Mouse (Mus musculus): ENCODE data around the gene Neu1.
A peak's percentile ranks its signal among the peaks of the same experiment; 100 is the strongest.

The Neu1 gene

GRCm38 (mm10) chr17:34902895-34903294 is 28.2 kb upstream of the Neu1 start:
- DNase-seq = no peak

DNA sequence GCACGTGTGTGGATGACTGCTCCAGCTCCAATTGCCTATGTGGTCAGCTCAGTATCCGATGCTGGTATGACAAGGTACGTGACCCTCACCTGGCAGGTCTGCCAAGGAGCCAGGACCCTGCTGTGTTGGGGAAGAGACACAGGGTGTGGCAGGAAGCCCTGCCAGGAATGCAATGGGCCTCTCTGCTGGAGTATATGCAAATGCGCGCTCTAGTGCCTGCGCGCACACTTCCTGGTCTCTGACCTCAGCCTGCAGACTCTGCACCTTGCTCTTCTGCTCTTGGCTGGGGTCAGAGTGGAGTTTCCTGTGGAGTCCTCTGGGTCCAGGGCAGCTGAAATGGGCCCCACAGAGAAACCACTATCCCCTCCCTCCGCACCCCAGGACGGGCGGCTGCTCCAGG is 20.1 kb upstream of the Neu1 start:
- no peak for DNase-seq

GRCm38 (mm10) chr17:34911945-34912351 is 19.1 kb upstream of the Neu1 start:
- DNase-seq = peak; percentile 48

GRCm38 (mm10) chr17:34913930-34914665 is 17.0 kb upstream of the Neu1 start, which contains the start of gene Slc44a4:
TSS of gene Slc44a4 (plus strand) at chr17:34914466.
- no peak for DNase-seq

DNA sequence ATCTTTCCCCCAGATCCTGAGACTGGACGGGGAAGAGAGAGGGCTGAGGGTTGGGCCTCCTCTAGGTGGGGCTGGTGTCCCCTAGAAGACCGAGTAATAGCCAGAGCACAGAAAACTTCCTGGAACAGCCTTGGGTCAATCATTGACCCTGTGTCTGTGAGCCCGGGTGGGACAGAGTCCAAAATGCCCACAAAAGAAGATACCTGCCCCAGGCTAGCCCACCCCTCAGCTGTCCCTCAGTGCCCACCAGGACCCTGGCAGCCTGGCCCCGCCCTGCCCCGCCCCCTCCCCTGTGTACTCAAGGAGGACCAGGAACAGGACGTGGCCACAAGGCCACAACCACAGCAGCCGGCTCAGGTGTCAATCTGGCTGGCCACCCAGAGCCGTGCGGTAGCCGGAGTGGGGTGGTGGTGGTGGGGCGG is 15.6 kb upstream of the Neu1 start:
- no peak for DNase-seq

DNA sequence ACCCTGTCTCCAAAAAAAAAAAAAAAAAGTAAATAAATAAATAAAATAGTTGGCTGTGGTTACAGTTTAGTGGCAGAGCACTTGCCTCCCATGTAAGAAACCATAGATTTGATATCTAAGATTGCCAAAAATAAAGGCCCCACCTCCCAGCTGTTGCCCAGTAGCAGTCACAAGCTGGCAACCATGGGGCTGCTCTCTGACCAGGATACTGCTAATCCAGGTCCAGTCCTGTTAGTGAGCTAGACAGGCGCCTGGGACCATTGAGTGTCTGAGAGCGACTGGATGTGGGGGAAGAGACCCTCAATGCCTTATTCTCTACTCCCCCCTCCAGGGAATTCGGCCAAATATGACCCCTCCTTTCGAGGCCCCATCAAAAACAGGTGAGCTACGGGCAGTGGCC is 14.7 kb upstream of the Neu1 start:
- no peak for DNase-seq

- DNase-seq = no peak
Observed at GRCm38 (mm10) chr17:34917188-34917587, 13.9 kb upstream of the Neu1 start.

GRCm38 (mm10) chr17:34922939-34923338 is 8.1 kb upstream of the Neu1 start:
- no peak for DNase-seq

GRCm38 (mm10) chr17:34924258-34924657 is 6.8 kb upstream of the Neu1 start:
- no peak for DNase-seq

- peak; percentile 48 for DNase-seq
Observed at GRCm38 (mm10) chr17:34927306-34928019, 3.6 kb upstream of the Neu1 start.

- DNase-seq = no peak
Observed at GRCm38 (mm10) chr17:34928841-34929240, 2.2 kb upstream of the Neu1 start.

GRCm38 (mm10) chr17:34931735-34932098 is 664 bp downstream of the Neu1 start:
- DNase-seq = peak; percentile 59

DNA sequence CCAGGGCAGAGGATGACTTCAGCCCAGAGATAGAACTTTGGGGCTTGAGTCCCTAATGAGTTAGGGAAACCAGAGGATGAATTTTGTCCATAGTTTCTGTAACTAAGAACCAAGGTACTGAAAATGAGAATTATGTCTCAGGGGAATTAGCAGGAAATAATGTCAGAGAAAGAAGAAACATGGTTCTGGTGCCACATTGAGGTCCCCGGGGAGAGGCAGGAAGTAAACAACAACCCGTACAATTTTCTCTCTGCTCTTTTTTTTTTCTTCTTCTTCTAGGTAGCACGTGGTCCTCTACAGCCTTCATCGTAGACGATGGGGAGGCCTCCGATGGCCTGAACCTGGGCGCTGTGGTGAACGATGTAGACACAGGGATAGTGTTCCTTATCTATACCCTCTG is 1.2 kb downstream of the Neu1 start:
- DNase-seq = no peak

- peak; percentile 48 for DNase-seq
Observed at GRCm38 (mm10) chr17:34934031-34934430, 3.0 kb downstream of the Neu1 start.

- DNase-seq = no peak
Observed at GRCm38 (mm10) chr17:34934830-34935229, 3.8 kb downstream of the Neu1 start.

- DNase-seq = no peak
Observed at GRCm38 (mm10) chr17:34937960-34938505, 7.0 kb downstream of the Neu1 start.

DNA sequence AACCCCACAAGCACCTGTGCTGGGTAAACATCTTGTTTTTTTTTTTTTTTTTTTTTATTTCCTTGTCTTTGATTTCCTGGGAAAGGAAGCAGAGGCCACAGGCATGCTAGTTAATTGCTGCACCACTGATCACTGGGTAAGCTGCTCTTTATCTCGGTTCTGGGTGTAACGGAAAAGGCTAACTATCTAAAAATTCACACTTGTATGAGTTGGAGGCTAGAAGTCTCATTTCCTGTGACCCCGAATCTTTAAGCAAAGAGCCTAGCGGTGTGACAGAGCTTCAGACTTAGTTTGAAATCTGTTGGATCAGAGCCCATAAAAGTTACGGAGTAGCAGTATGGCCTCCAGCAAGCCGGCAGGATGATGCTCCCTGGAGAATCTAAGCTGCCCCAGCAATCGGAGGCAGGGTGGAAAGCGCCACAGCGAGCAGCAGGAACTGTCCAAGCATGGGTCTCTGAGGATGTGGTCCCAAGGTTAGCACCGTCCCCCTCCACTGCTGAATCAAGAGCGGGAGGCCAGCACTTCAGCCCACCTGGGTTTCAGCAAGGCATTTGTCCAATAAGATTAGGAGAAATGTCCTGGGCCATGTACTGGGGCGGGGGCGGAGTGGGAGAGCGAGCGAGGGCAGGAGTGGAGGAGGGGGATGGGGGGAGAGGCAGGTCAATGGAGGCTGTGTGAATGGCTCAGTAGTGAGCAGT is 10.4 kb downstream of the Neu1 start:
- no peak for DNase-seq

DNA sequence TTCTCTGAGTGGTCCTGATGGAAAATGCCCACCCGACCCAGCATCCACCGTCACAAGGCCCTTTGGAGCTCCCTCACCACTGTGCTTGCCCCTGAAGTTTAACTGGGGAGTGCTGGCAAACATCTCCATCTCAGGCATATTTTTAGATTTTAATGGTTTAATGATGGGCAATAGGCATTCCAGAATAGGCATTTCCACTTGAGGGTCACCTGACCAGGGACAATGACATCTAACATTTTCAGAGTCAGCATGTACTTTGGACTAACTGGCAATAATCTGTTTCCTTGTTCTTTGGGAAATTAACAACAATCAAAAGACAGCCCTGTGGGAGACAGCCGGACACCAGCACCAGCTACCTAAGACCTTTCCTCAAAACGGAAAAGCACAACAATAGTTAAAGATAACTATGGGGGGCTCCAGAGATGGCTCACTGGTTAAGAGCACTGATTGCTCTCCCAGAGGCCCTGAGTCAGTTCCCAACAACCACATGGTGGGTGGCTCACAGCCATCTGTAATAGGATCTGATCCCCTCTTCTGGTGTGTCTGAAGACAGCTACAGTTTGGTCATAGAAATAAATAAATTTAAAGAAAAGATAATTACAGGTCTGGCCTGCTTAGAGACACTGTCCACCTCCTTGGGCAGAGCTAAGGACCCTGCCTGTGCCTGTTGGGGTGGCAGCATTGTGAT is 12.2 kb downstream of the Neu1 start:
- DNase-seq = no peak

DNA sequence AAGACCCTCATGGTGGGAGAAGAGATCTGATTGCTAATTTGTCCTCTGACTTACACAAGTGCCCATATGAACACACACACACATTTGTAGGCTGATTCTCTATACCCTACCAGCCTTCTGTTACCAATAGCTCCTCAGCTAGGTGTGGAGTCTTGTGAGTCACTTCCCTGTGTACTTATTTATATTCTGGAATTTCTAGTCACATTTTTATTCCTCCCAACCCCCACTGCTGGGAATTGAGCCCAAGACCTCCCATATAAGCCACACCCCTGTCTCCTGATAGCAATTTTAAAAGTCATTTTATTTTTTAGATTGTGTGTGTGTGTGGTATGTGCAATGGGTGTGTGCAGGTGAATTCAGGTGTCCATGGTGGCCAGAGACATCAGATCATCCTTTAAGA is 13.3 kb downstream of the Neu1 start:
- no peak for DNase-seq

- no peak for DNase-seq
Observed at GRCm38 (mm10) chr17:34946486-34947140, 15.6 kb downstream of the Neu1 start.

DNA sequence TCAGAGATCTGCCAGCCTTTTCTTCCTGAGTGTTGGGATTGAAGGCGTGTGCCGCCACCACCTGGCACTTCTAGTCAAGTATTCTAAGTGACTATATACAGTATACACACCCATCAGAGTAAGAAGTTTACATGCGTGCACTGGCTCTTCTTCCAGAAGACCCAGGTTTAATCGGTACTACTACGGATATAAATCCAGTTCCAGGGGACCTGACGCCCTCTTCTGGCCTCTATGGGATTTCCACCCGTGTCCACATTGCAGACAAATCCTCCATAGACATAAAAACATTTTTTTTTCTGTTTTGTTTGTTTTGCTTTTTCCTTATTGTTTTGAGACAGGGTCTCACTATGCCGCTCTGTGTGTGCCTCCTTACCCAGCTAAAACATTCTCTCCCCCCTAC is 16.6 kb downstream of the Neu1 start:
- no peak for DNase-seq
